Mouse (Mus musculus): ENCODE data around the gene Tma7. TPM values are rescaled to one million over a fixed set of nuclear protein-coding genes. Genes with fewer than 3 reads are reported as not detected.

Gene Tma7
- polyA plus RNA-seq, 1 experiment, result 203 TPM

- peaks cover 3% of the 10 kb centered on the region for H3K4me1 ChIP-seq (ENCODE audit: control insufficient read depth, insufficient read depth, low read length)
- H3K27me3 ChIP-seq (ENCODE audit: control insufficient read depth, insufficient read depth, low read length, poor library complexity, severe bottlenecking), result no peaks in the 10 kb centered on the region
- no peak overlapping the region for H3K27ac ChIP-seq (ENCODE audit: insufficient read depth, low read length)
- H3K9ac ChIP-seq (ENCODE audit: low read depth, poor library complexity, severe bottlenecking), result no peak overlapping the region
- peaks cover 2% of the 10 kb centered on the region; the same call in 1 of the 2 replicates for H3K36me3 ChIP-seq (ENCODE audit: control insufficient read depth, insufficient read depth, low read length, poor library complexity, severe bottlenecking)
- no peaks in the 10 kb centered on the region for H3K9me3 ChIP-seq (replicated peaks; ENCODE audit: control insufficient read depth, insufficient read depth, low read length, poor library complexity, severe bottlenecking)
- TF ChIP-seq POLR2A (IDR thresholded peaks at IDR 0.05; ENCODE audit: insufficient read depth, low read length) (no peak), CTCF (IDR thresholded peaks at IDR 0.05; ENCODE audit: low read depth, low read length) (no peak), EP300 (IDR thresholded peaks at IDR 0.05; ENCODE audit: insufficient read depth, low read depth, low read length) (no peak)
- H3K4me3 ChIP-seq (ENCODE audit: low read depth, low read length), result no peak overlapping the region
Measured at GRCm38 (mm10) chr9:109052490-109053260, 29.7 kb downstream of the Tma7 start.

GRCm38 (mm10) chr9:109051651-109052489, 30.5 kb downstream of the Tma7 start:
- no peak overlapping the region for H3K27ac ChIP-seq (ENCODE audit: insufficient read depth, low read length)
- no peaks in the 10 kb centered on the region for H3K9me3 ChIP-seq (replicated peaks; ENCODE audit: control insufficient read depth, insufficient read depth, low read length, poor library complexity, severe bottlenecking)
- no peaks in the 10 kb centered on the region for H3K27me3 ChIP-seq (ENCODE audit: control insufficient read depth, insufficient read depth, low read length, poor library complexity, severe bottlenecking)
- no peak overlapping the region for H3K9ac ChIP-seq (ENCODE audit: low read depth, poor library complexity, severe bottlenecking)
- H3K36me3 ChIP-seq (ENCODE audit: control insufficient read depth, insufficient read depth, low read length, poor library complexity, severe bottlenecking), result no peaks in the 10 kb centered on the region
- H3K4me1 ChIP-seq (ENCODE audit: control insufficient read depth, insufficient read depth, low read length), result peaks cover 3% of the 10 kb centered on the region
- TF ChIP-seq CTCF (IDR thresholded peaks at IDR 0.05; ENCODE audit: low read depth, low read length) (no peak), EP300 (IDR thresholded peaks at IDR 0.05; ENCODE audit: insufficient read depth, low read depth, low read length) (no peak), POLR2A (IDR thresholded peaks at IDR 0.05; ENCODE audit: insufficient read depth, low read length) (no peak)
- H3K4me3 ChIP-seq (ENCODE audit: low read depth, low read length), result no peak overlapping the region

- Histone ChIP-seq H3K4me1 (ENCODE audit: control insufficient read depth, insufficient read depth, low read length) (peaks cover 3% of the 10 kb centered on the region), H3K27me3 (ENCODE audit: control insufficient read depth, insufficient read depth, low read length, poor library complexity, severe bottlenecking) (no peaks in the 10 kb centered on the region), H3K4me3 (ENCODE audit: low read depth, low read length) (no peak overlapping the region), H3K36me3 (ENCODE audit: control insufficient read depth, insufficient read depth, low read length, poor library complexity, severe bottlenecking) (no peaks in the 10 kb centered on the region), H3K27ac (ENCODE audit: insufficient read depth, low read length) (no peak overlapping the region), H3K9me3 (replicated peaks; ENCODE audit: control insufficient read depth, insufficient read depth, low read length, poor library complexity, severe bottlenecking) (no peaks in the 10 kb centered on the region), H3K9ac (ENCODE audit: low read depth, poor library complexity, severe bottlenecking) (no peak overlapping the region)
- TF ChIP-seq CTCF (IDR thresholded peaks at IDR 0.05; ENCODE audit: low read depth, low read length) (no peak), POLR2A (IDR thresholded peaks at IDR 0.05; ENCODE audit: insufficient read depth, low read length) (no peak), EP300 (IDR thresholded peaks at IDR 0.05; ENCODE audit: insufficient read depth, low read depth, low read length) (no peak)
Measured at GRCm38 (mm10) chr9:109051011-109051501, 31.3 kb downstream of the Tma7 start.

- H3K9me3 ChIP-seq (replicated peaks; ENCODE audit: control insufficient read depth, insufficient read depth, low read length, poor library complexity, severe bottlenecking), result no peaks in the 10 kb centered on the region
- no peak overlapping the region for H3K27ac ChIP-seq (ENCODE audit: insufficient read depth, low read length)
- H3K36me3 ChIP-seq (ENCODE audit: control insufficient read depth, insufficient read depth, low read length, poor library complexity, severe bottlenecking), result no peaks in the 10 kb centered on the region
- TF ChIP-seq CTCF (IDR thresholded peaks at IDR 0.05; ENCODE audit: low read depth, low read length) (no peak), EP300 (IDR thresholded peaks at IDR 0.05; ENCODE audit: insufficient read depth, low read depth, low read length) (no peak), POLR2A (IDR thresholded peaks at IDR 0.05; ENCODE audit: insufficient read depth, low read length) (no peak)
- H3K4me3 ChIP-seq (ENCODE audit: low read depth, low read length), result no peak overlapping the region
- H3K4me1 ChIP-seq (ENCODE audit: control insufficient read depth, insufficient read depth, low read length), result peaks cover 3% of the 10 kb centered on the region
- no peaks in the 10 kb centered on the region for H3K27me3 ChIP-seq (ENCODE audit: control insufficient read depth, insufficient read depth, low read length, poor library complexity, severe bottlenecking)
- H3K9ac ChIP-seq (ENCODE audit: low read depth, poor library complexity, severe bottlenecking), result no peak overlapping the region
Measured at GRCm38 (mm10) chr9:109050674-109050997, 31.8 kb downstream of the Tma7 start.

- no peak overlapping the region for H3K27ac ChIP-seq (ENCODE audit: insufficient read depth, low read length)
- no peaks in the 10 kb centered on the region for H3K9me3 ChIP-seq (replicated peaks; ENCODE audit: control insufficient read depth, insufficient read depth, low read length, poor library complexity, severe bottlenecking)
- TF ChIP-seq CTCF (IDR thresholded peaks at IDR 0.05; ENCODE audit: low read depth, low read length) (no peak), POLR2A (IDR thresholded peaks at IDR 0.05; ENCODE audit: insufficient read depth, low read length) (peak; percentile 37)
- H3K9ac ChIP-seq (ENCODE audit: low read depth, poor library complexity, severe bottlenecking), result peak overlapping the region; percentile 27
- no peaks in the 10 kb centered on the region for H3K27me3 ChIP-seq (ENCODE audit: control insufficient read depth, insufficient read depth, low read length, poor library complexity, severe bottlenecking)
- H3K4me3 ChIP-seq (ENCODE audit: low read depth, low read length), result peak overlapping the region; percentile 87
- no peaks in the 10 kb centered on the region for H3K36me3 ChIP-seq (ENCODE audit: control insufficient read depth, insufficient read depth, low read length, poor library complexity, severe bottlenecking)
- H3K4me1 ChIP-seq (ENCODE audit: control insufficient read depth, insufficient read depth, low read length), result peaks cover 3% of the 10 kb centered on the region
Measured at GRCm38 (mm10) chr9:109049996-109050673, 32.3 kb downstream of the Tma7 start.

All from ES-Bruce4 (cell line).